Mouse (Mus musculus): ENCODE data around the gene Grin2a.
"Not testable (repeated sequence)": the region's sequence is repeated elsewhere in the genome, so short reads cannot be mapped to it uniquely, and the experiment has no call there.

The Grin2a gene

GRCm38 (mm10) chr16:9616807-9617206 lies 378.6 kb downstream of the Grin2a start:
- no peak for DNase-seq

GRCm38 (mm10) chr16:9612596-9612995 lies 382.8 kb downstream of the Grin2a start:
- not testable (repeated sequence) for DNase-seq

- no peak for DNase-seq
Measured at GRCm38 (mm10) chr16:9607432-9607831, 387.9 kb downstream of the Grin2a start.

- peak; percentile 50 for DNase-seq
Measured at GRCm38 (mm10) chr16:9603983-9604382, 391.4 kb downstream of the Grin2a start.

- no peak for DNase-seq
Measured at GRCm38 (mm10) chr16:9602579-9602978, 392.8 kb downstream of the Grin2a start.

GRCm38 (mm10) chr16:9589176-9589575 lies 406.2 kb downstream of the Grin2a start:
- DNase-seq: no peak

- peak; percentile 26 for DNase-seq
Measured at GRCm38 (mm10) chr16:9588431-9588830, 406.9 kb downstream of the Grin2a start.

- DNase-seq: no peak
Measured at GRCm38 (mm10) chr16:9583981-9584380, 411.4 kb downstream of the Grin2a start.

GRCm38 (mm10) chr16:9571793-9572192 lies 423.6 kb downstream of the Grin2a start:
- no peak for DNase-seq

- DNase-seq: no peak
Measured at GRCm38 (mm10) chr16:9567286-9567685, 428.1 kb downstream of the Grin2a start.

- no peak for DNase-seq
Measured at GRCm38 (mm10) chr16:9561816-9562215, 433.5 kb downstream of the Grin2a start.

- no peak for DNase-seq
Measured at GRCm38 (mm10) chr16:9535196-9535595, 460.2 kb downstream of the Grin2a start.

GRCm38 (mm10) chr16:9533564-9534332 lies 461.6 kb downstream of the Grin2a start:
- DNase-seq: no peak

GRCm38 (mm10) chr16:9532843-9533532 lies 462.4 kb downstream of the Grin2a start:
- DNase-seq: no peak

GRCm38 (mm10) chr16:9527214-9527613 lies 468.1 kb downstream of the Grin2a start:
- DNase-seq: no peak

GRCm38 (mm10) chr16:9523314-9523713 lies 472.0 kb downstream of the Grin2a start:
- DNase-seq: no peak
